Mouse (Mus musculus): ENCODE data around the gene Cd44.

Gene Cd44

GRCm38 (mm10) chr2:102820225-102820711 lies 81.2 kb downstream of the Cd44 start:
- DNase-seq (ENCODE audit: low read depth) = no peak

GRCm38 (mm10) chr2:102815289-102815809 lies 86.1 kb downstream of the Cd44 start:
- DNase-seq (ENCODE audit: low read depth) = no peak

GRCm38 (mm10) chr2:102812756-102813155 lies 88.7 kb downstream of the Cd44 start:
- DNase-seq (ENCODE audit: low read depth) = no peak

GRCm38 (mm10) chr2:102809436-102809835 lies 92.0 kb downstream of the Cd44 start:
- DNase-seq (ENCODE audit: low read depth) = no peak

- no peak for DNase-seq (ENCODE audit: low read depth)
Measured at GRCm38 (mm10) chr2:102807633-102808032, 93.8 kb downstream of the Cd44 start.

- DNase-seq (ENCODE audit: low read depth) = no peak
Measured at GRCm38 (mm10) chr2:102805761-102806496, 95.5 kb downstream of the Cd44 start.

GRCm38 (mm10) chr2:102805283-102805682 lies 96.2 kb downstream of the Cd44 start:
- DNase-seq (ENCODE audit: low read depth) = no peak

GRCm38 (mm10) chr2:102804109-102804508 lies 97.4 kb downstream of the Cd44 start:
- DNase-seq (ENCODE audit: low read depth) = no peak

- no peak for DNase-seq (ENCODE audit: low read depth)
Measured at GRCm38 (mm10) chr2:102801899-102802298, 99.6 kb downstream of the Cd44 start.

- no peak for DNase-seq (ENCODE audit: low read depth)
Measured at GRCm38 (mm10) chr2:102798149-102798548, 103.3 kb downstream of the Cd44 start.

- no peak for DNase-seq (ENCODE audit: low read depth)
Measured at GRCm38 (mm10) chr2:102795034-102795433, 106.4 kb downstream of the Cd44 start.

GRCm38 (mm10) chr2:102792804-102793203 lies 108.7 kb downstream of the Cd44 start:
- DNase-seq (ENCODE audit: low read depth) = no peak

- no peak for DNase-seq (ENCODE audit: low read depth)
Measured at GRCm38 (mm10) chr2:102791641-102792040, 109.8 kb downstream of the Cd44 start.

GRCm38 (mm10) chr2:102785696-102786095 lies 115.8 kb downstream of the Cd44 start:
- no peak for DNase-seq (ENCODE audit: low read depth)

GRCm38 (mm10) chr2:102782751-102783150 lies 118.7 kb downstream of the Cd44 start:
- no peak for DNase-seq (ENCODE audit: low read depth)

GRCm38 (mm10) chr2:102778208-102778607 lies 123.3 kb downstream of the Cd44 start:
- no peak for DNase-seq (ENCODE audit: low read depth)

GRCm38 (mm10) chr2:102775561-102775960 lies 125.9 kb downstream of the Cd44 start:
- DNase-seq (ENCODE audit: low read depth) = no peak

GRCm38 (mm10) chr2:102774700-102775099 lies 126.8 kb downstream of the Cd44 start:
- DNase-seq (ENCODE audit: low read depth) = no peak

- DNase-seq (ENCODE audit: low read depth) = no peak
Measured at GRCm38 (mm10) chr2:102772276-102772675, 129.2 kb downstream of the Cd44 start.

GRCm38 (mm10) chr2:102771304-102771703 lies 130.2 kb downstream of the Cd44 start:
- no peak for DNase-seq (ENCODE audit: low read depth)

- DNase-seq (ENCODE audit: low read depth) = no peak
Measured at GRCm38 (mm10) chr2:102768267-102768666, 133.2 kb downstream of the Cd44 start.

GRCm38 (mm10) chr2:102764602-102765374 lies 136.7 kb downstream of the Cd44 start:
- DNase-seq (ENCODE audit: low read depth) = no peak

- no peak for DNase-seq (ENCODE audit: low read depth)
Measured at GRCm38 (mm10) chr2:102763991-102764390, 137.5 kb downstream of the Cd44 start.

Data from fibroblast of lung, adult 2 months (primary cell).